Mouse (Mus musculus): ENCODE results near the gene Krt88.
A peak's percentile ranks its signal among the peaks of the same experiment; 100 is the strongest.

The Krt88 gene

GRCm38 (mm10) chr15:101447444-101447843 lies at the start of gene Krt88:
Krt88 (plus strand) TSS chr15:101447744.
- DNase-seq, result no peak

GRCm38 (mm10) chr15:101398269-101398668 lies 49.3 kb upstream of the Krt88 start:
- no peak for DNase-seq

GRCm38 (mm10) chr15:101410775-101411174 lies 36.8 kb upstream of the Krt88 start, which contains the start of gene Krt7:
Krt7 (plus strand) TSS chr15:101411043.
- no peak for DNase-seq

DNA sequence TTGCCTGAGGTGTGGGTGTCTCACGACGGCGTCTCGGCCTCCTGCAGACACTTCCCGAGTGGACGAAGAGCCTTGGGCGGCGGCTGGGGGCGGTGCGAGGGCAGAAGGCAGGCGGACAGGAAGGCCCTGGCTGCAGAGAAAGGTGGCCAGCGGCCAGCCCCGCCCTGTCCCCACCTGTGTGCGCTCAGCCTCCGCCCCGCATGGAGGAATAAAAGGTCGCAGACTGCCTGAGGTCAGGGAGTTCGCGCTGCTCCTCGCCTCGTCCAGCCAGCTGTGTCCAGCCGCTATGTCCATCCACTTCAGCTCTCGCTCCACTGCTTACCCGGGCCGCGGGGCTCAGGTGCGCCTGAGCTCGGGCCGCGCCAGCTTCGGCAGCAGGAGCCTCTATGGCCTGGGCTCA lies 35.4 kb upstream of the Krt88 start:
- DNase-seq, result no peak

DNA sequence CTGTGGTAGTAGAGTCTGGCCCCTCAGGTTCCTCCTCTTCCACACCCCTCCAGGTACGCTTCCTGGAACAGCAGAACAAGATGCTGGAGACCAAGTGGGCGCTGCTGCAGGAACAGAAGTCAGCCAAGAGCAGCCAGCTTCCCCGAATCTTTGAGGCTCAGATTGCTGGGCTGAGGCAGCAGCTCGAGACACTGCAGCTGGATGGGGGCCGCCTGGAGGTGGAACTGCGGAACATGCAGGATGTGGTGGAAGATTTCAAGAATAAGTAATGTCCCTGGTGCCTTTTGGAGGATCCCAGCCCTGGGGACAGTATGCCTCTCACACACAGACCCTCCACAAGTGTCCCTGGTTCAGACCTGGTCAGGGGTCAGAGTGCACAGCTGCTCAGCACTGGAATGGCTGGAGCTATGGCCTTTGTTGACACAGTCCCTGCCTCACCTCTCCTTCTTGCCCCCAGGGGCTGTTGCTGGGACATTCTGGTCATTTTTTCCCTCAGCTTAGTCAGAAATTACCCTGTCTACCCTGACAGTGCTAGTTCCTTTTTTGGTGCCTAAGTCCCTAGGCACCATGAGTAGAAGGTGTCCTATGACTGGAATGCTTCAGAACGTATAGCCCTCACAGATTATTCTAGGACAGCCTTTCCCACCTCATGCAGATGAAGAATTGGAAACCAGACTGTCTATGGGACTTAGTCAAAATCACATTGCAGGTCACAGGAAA lies 33.5 kb upstream of the Krt88 start:
- DNase-seq, result no peak

- peak; percentile 45 for DNase-seq
Measured at GRCm38 (mm10) chr15:101414807-101415565, 32.6 kb upstream of the Krt88 start.

- no peak for DNase-seq
Measured at GRCm38 (mm10) chr15:101418950-101419349, 28.6 kb upstream of the Krt88 start.

DNA sequence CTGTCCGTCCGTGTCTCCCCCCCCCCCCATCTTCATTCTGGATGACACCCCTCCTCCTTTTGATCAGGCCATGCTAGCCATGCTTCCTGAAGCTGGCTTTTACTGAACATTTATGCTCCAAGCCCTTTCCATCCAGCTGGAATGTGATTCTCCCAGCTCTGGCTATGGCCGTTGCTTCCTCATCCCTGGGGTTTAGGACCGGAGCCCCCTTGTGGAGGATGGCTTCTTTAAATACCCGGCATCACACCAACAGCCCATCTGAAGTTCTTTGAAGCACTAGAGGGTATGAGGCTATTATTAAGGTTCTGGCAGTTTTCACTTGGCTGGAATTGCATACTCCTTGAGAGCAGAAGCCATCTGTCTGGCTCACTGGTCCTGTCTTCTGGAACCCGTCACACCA lies 26.6 kb upstream of the Krt88 start:
- no peak for DNase-seq

GRCm38 (mm10) chr15:101424914-101425313 lies 22.6 kb upstream of the Krt88 start:
- no peak for DNase-seq

DNA sequence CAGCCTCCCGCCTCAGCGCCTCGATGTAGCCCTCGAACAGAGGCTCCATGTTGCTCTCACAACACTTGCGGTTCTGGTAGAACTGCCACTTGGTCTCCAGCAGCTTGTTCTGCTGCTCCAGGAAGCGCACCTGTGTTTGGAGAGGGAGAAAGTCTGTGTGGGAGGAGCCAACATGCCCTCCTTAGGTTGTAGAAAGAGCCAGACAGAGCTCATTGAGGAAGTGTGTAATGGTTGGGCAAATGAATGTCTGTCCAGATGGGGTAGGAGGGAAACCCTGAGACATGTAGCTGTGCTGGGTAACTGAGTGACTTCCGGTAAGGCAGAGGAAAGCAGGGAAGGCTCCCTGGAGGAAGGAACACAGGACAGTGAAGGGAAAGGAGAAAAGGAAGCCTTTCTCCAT lies 10.9 kb upstream of the Krt88 start:
- DNase-seq, result no peak

- no peak for DNase-seq
Measured at GRCm38 (mm10) chr15:101438555-101438954, 9.0 kb upstream of the Krt88 start, which contains the start of gene Krt87. Krt87 (minus strand) TSS chr15:101438804.

DNA sequence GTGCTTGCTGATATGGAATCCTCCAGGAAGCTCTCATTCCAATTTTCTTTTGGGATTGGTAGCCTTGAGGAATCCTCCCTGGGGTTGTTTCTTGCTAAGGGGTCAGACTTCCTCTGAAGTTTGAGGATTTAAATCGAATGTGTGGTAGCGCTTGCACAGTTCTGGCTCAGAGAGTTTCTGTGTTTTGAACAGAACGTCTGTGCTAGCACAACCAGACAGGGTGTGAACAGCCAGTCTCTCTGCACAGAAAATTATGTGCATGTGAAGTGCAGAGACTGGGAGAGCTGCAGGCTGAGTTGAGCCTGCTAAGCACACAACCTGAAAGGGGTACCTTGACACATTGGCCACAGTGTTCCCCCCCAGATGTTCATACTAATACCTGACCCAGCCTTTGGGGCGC lies 6.7 kb upstream of the Krt88 start:
- no peak for DNase-seq

GRCm38 (mm10) chr15:101446572-101446971 lies 972 bp upstream of the Krt88 start:
- DNase-seq, result no peak

DNA sequence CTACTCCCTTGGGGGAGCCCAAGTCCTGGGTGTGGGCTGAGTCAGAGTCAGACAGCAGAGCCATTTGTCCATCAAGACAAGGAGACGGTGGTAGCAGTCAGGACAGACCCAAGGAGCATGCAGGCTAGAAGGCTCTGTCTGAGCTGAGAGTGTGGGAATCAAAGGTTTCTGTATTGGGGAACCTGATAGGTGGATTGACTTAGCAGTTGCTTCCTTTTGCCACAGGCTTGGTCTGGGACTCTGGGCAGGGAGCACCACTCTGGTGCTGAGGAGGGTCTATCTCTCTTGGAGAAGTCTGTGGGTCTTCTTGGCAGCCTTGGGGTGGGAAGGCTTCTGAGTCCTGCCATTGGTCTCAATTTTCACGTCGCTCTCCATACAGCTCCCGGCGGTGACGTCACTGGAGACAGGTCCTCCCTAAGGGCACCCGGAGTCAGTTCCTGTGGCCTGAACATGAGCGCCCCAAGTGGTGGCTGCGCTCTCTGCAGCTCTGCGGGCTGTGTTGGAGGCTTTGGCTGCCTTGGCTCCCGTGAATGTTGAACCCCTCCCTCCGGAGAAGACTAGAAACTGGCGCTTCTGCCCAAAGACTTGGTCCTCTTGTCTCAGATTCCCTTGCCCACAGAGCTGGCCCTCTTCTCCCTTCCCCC lies 5.7 kb downstream of the Krt88 start:
- peak; percentile 65 for DNase-seq

- DNase-seq, result no peak
Measured at GRCm38 (mm10) chr15:101454774-101455173, 7.2 kb downstream of the Krt88 start.

- DNase-seq, result no peak
Measured at GRCm38 (mm10) chr15:101455292-101455691, 7.7 kb downstream of the Krt88 start.

DNA sequence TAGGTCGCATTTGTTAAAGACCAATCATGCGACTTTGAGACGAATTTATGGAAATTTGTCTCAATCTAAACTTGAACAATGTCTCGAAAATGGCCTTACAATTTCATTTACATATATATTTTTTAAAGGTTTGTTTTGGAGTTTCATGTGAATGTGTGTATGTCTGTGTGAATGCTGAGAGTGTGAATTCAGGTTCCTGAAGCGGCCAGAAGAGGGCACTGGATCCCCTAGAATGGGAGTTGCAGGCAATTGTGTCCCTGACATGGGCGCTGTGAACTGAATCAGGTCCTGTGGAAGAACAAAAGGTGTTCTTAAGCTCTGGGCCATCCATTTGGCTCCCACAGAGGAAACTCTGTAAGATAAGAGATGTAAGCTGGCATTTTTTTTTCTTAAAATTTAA lies 8.3 kb downstream of the Krt88 start:
- no peak for DNase-seq

GRCm38 (mm10) chr15:101458361-101458930 lies 10.9 kb downstream of the Krt88 start:
- no peak for DNase-seq

DNA sequence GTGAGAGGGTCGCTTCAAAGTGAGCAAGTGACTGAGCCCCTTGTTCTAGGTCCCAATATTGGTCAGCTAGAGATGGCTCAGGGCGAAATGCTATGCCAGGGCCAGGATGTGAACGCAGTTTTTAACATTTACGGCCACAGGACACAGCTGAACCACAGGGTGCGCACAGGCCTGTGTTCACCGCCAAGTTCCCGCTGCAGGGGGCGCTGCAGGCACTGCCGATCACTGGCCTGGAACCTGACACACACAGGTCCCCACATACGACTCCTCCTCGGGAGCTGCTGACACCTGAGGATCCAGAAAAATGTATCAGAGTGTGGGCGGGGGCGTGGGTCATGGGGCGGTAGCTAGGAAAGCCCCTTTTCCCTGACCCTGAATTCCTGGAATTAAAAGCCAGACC lies 11.7 kb downstream of the Krt88 start:
- DNase-seq, result no peak

DNA sequence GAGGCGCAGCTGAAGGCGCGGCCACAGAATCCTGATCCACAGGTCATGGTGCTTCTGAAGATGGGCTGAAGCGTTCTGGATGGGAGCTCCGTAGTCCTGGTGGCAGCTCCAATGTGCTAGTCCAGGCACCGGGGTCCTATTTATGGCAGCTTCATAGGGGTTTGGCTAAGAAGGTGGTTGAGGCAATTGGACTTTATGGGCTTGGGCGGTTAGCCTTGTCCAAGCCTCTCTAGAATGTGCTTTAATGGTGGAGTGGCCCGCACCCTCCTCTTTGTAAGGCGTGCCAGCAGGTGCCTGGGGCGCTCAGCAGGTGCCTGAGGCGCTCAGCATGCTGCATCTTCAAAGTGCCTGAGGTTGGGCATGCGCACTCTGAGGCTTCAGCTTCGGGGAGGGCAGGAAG lies 16.1 kb downstream of the Krt88 start, which contains the start of gene Krt81:
Gene Krt81, minus strand, starts transcription at position 101 of the 400 bp plus-strand sequence.
- DNase-seq, result no peak

GRCm38 (mm10) chr15:101469093-101469492 lies 21.5 kb downstream of the Krt88 start:
- DNase-seq, result no peak

- no peak for DNase-seq
Measured at GRCm38 (mm10) chr15:101472952-101473528, 25.5 kb downstream of the Krt88 start, which contains the start of gene Krt86. Krt86 (plus strand) TSS chr15:101473478.

Data from cerebellum, adult 11-12 months (tissue).